Mouse (Mus musculus): ENCODE results near the gene Uck1. TPM values are rescaled to one million over a fixed set of nuclear protein-coding genes. Genes with fewer than 3 reads are reported as not detected.

Uck1 gene
- polyA plus RNA-seq (2012; rRNA removed) = 70.3 and 85.2 TPM in 2 replicates

GRCm38 (mm10) chr2:32259657-32260417, at the start of gene Uck1:
Gene Uck1, minus strand, starts transcription at chr2:32260159.

GRCm38 (mm10) chr2:32287923-32288367, 28.0 kb upstream of the Uck1 start, which contains the start of gene Swi5:
Gene Swi5, minus strand, starts transcription at chr2:32288075.

GRCm38 (mm10) chr2:32287334-32287840, 27.4 kb upstream of the Uck1 start, which contains the start of gene Golga2:
Gene Golga2, plus strand, starts transcription at chr2:32287384.

GRCm38 (mm10) chr2:32235886-32236759, 23.8 kb downstream of the Uck1 start, which contains the start of gene Pomt1:
Gene Pomt1, plus strand, starts transcription at chr2:32236590.

Other genes starting within 250 kb of the Uck1 start
- gene Fam78a, start 175.3 kb downstream of the Uck1 start, polyA plus RNA-seq (2012; rRNA removed) = 1.7 and 3.7 TPM in 2 replicates
- 5.9 and 6.0 TPM in 2 replicates for gene Plpp7, start 164.6 kb downstream of the Uck1 start, polyA plus RNA-seq (2012; rRNA removed)
- 30.0 and 32.7 TPM in 2 replicates for gene Prrc2b, start 109.1 kb downstream of the Uck1 start, polyA plus RNA-seq (2012; rRNA removed)
- 27.2 and 30.9 TPM in 2 replicates for gene Pomt1, start 23.6 kb downstream of the Uck1 start, polyA plus RNA-seq (2012; rRNA removed)
- 39.0 and 39.4 TPM in 2 replicates for gene Golga2, start 27.2 kb upstream of the Uck1 start, polyA plus RNA-seq (2012; rRNA removed)
- 89.0 and 98.5 TPM in 2 replicates for gene Swi5, start 27.9 kb upstream of the Uck1 start, polyA plus RNA-seq (2012; rRNA removed)
- gene Ciz1, start 92.2 kb upstream of the Uck1 start, polyA plus RNA-seq (2012; rRNA removed) = 203 and 239 TPM in 2 replicates
- gene Dnm1, start 93.2 kb upstream of the Uck1 start, polyA plus RNA-seq (2012; rRNA removed) = 73.5 and 82.0 TPM in 2 replicates
- 107 and 180 TPM in 2 replicates for gene 1110008P14Rik, start 121.8 kb upstream of the Uck1 start, polyA plus RNA-seq (2012; rRNA removed)
- 6.3 and 6.5 TPM in 2 replicates for gene Lcn2, start 128.1 kb upstream of the Uck1 start, polyA plus RNA-seq (2012; rRNA removed)
- 32.1 and 36.7 TPM in 2 replicates for gene Ptges2, start 135.7 kb upstream of the Uck1 start, polyA plus RNA-seq (2012; rRNA removed)
- 6.1 and 6.2 TPM in 2 replicates for gene Naif1, start 190.3 kb upstream of the Uck1 start, polyA plus RNA-seq (2012; rRNA removed)
- gene Slc25a25, start 191.3 kb upstream of the Uck1 start, polyA plus RNA-seq (2012; rRNA removed) = 22.3 and 23.9 TPM in 2 replicates

Measured in colon, adult 2 months (tissue).